Mouse (Mus musculus) intestine, embryonic 14.5 days (tissue): Measurements from ENCODE around the gene Gm37240. TPM values are rescaled to one million over a fixed set of nuclear protein-coding genes. Genes with fewer than 3 reads are reported as not detected.

ENCODE experiments used
- ATAC-seq: fragments of 200-750 bp; cut with Nextera tagmentation; replicated peaks from 2 replicates; pipeline ENCODE4 v1.8.0; 2017; ENCODE audit warnings: low read depth, moderate number of reproducible peaks, moderate TSS enrichment, moderate library complexity; ENCODE audit not compliant: low FRiP score, low TSS enrichment
- DNase-seq: peaks from one replicate; pipeline ENCODE4 v3.0.0-alpha.2; 2018; ENCODE audit warnings: low spot score
- H3K27ac ChIP-seq: fragments of 300-500 bp; sonication (generic); 2 replicates; pipeline ENCODE4 v1.5.1; 2014; ENCODE audit warnings: low read depth, mild to moderate bottlenecking, control low read depth
- H3K27me3 ChIP-seq: fragments of 300-500 bp; sonication (generic); replicated peaks from 2 replicates; pipeline ENCODE4 v1.6.1; 2014; ENCODE audit warnings: low read length, control low read depth; ENCODE audit not compliant: control insufficient read depth, insufficient read depth
- H3K36me3 ChIP-seq: fragments of 300-500 bp; sonication (generic); 2 replicates; pipeline ENCODE4 v1.6.1; 2014; ENCODE audit warnings: low read length, control low read depth; ENCODE audit not compliant: control insufficient read depth, insufficient read depth
- H3K4me1 ChIP-seq: fragments of 300-500 bp; sonication (generic); replicated peaks from 2 replicates; pipeline ENCODE4 v1.6.1; 2014; ENCODE audit warnings: low read length, control low read depth, mixed read lengths; ENCODE audit not compliant: control insufficient read depth, insufficient read depth
- H3K4me2 ChIP-seq: fragments of 300-500 bp; sonication (generic); 2 replicates; pipeline ENCODE4 v1.6.1; 2014; ENCODE audit warnings: low read length
- H3K4me3 ChIP-seq: fragments of 300-500 bp; sonication (generic); 2 replicates; pipeline ENCODE4 v1.5.1; 2014; ENCODE audit warnings: low read depth, low read length, control low read depth, mixed read lengths
- H3K9ac ChIP-seq: fragments of 300-500 bp; sonication (generic); 2 replicates; pipeline ENCODE4 v1.6.1; 2014; ENCODE audit warnings: mild to moderate bottlenecking, low read length
- H3K9me3 ChIP-seq: fragments of 300-500 bp; sonication (generic); 2 replicates; pipeline ENCODE4 v1.6.1; 2016; ENCODE audit warnings: low read length, control low read depth; ENCODE audit not compliant: control insufficient read depth
- WGBS: fragments of 180-500 bp; shearing (Covaris S2); extraction: QIAGEN DNeasy Blood & Tissue Kit; methylation state at CpG from one replicate; pipeline ENCODE4 v1.1.7; 2014; 5-methylcytosine and 5-hydroxymethylcytosine counted together
- polyA plus RNA-seq: library from polyadenylated mRNA; unstranded; fragments of >200 nt; fragmentation: Nextera tagmentation; extraction: Ambion mirVana; gene quantifications from 2 replicates; pipeline ENCODE4 v1.2.1, GENCODE M21; 2014

The Gm37240 gene
- polyA plus RNA-seq, 1 experiment from 2014 or later: 5.3 TPM

DNA sequence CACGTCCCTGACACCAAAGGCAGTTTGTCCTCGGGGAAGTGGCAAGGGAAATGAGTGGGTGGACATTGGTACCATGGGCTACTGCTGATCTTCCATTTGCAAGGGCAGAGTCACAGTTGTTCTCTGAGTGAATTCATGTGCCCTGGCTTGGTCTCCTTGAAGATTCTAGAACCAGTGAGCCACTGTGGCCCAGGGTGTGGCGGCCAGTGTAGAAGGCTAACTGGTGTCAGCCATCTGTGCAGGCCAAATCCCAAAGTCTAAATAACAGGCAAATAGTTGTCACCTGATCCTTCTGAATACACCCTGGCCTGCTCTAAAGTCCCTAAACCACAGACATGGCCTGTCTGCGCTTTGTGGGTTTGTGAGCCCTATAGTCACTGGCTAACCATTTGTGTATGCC is 898.4 kb downstream of the Gm37240 start:
- Histone ChIP-seq H3K36me3 (no peaks in the 10 kb centered on the region), H3K9ac (no peak overlapping the region), H3K4me3 (no peak overlapping the region), H3K4me2 (no peak overlapping the region), H3K27ac (no peak overlapping the region), H3K27me3 (no peaks in the 10 kb centered on the region), H3K9me3 (no peaks in the 10 kb centered on the region), H3K4me1 (no peaks in the 10 kb centered on the region)
- WGBS: 88% methylated on average over 4 of the region's 4 CpGs
- ATAC-seq (no peak), DNase-seq (no peak)

- DNase-seq (no peak), ATAC-seq (no peak)
- Histone ChIP-seq H3K36me3 (no peaks in the 10 kb centered on the region), H3K27ac (no peak overlapping the region), H3K27me3 (no peaks in the 10 kb centered on the region), H3K9me3 (no peaks in the 10 kb centered on the region), H3K9ac (no peak overlapping the region), H3K4me3 (no peak overlapping the region), H3K4me2 (no peak overlapping the region), H3K4me1 (no peaks in the 10 kb centered on the region)
- 78% methylated on average over 8 of the region's 8 CpGs for WGBS
Observed at GRCm38 (mm10) chr3:84985121-84985625, 902.1 kb downstream of the Gm37240 start.

DNA sequence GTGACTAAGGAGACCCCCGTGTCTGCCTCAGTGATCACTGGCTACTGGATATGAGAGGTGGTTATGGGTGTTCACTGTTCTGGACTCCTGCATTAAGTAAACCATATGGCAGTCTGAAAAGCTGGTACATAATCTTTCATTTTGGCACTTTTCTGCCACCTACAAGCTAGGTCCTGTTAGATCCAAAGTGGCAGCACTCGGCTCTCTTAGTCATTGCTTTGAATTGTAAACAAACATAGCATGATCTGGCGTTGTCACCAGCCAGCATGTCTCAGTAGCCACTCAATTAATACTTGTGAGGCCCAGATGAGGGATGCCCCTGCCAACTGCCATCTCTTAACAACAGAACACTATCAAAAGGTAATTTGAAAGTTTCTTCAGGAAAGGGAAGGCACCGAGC is 904.6 kb downstream of the Gm37240 start:
- H3K4me2 ChIP-seq: no peak overlapping the region
- H3K36me3 ChIP-seq: peaks cover 3% of the 10 kb centered on the region; the same call in 1 of the 2 replicates
- no peaks in the 10 kb centered on the region for H3K9me3 ChIP-seq
- no peaks in the 10 kb centered on the region for H3K27me3 ChIP-seq
- no peak overlapping the region for H3K4me3 ChIP-seq
- no peaks in the 10 kb centered on the region for H3K4me1 ChIP-seq
- DNase-seq: no peak
- H3K9ac ChIP-seq: no peak overlapping the region
- no peak overlapping the region for H3K27ac ChIP-seq
- WGBS: 43% methylated on average over 4 of the region's 4 CpGs
- ATAC-seq: no peak

- H3K36me3 ChIP-seq: peaks cover 17% of the 10 kb centered on the region
- H3K4me2 ChIP-seq: no peak overlapping the region
- no peak overlapping the region for H3K27ac ChIP-seq
- H3K27me3 ChIP-seq: no peaks in the 10 kb centered on the region
- ATAC-seq: no peak
- H3K9ac ChIP-seq: no peak overlapping the region
- no peaks in the 10 kb centered on the region for H3K9me3 ChIP-seq
- 97% methylated on average over 2 of the region's 2 CpGs for WGBS
- DNase-seq: no peak
- H3K4me1 ChIP-seq: no peaks in the 10 kb centered on the region
- no peak overlapping the region for H3K4me3 ChIP-seq
Observed at GRCm38 (mm10) chr3:84980158-84980557, 907.2 kb downstream of the Gm37240 start.

DNA sequence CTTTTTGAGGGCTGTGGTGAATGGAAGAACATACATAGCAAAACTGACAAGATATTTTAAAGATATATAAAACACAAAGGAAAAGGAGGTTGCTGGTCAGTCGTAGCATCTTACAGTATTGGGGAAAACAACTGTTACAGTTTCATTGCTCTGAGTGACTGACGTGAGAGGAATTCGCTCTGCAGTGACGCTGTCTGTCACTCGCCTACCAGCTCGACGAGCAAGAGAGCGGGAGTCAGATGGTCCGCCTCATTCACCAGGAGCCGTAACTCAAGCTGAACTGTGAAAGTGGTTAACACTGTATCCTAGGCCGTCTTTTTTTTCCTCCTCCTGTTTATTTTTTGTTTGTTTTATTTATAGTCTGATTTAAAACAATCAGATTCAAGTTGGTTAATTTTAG is 908.6 kb downstream of the Gm37240 start:
- WGBS: 91% methylated on average over 11 of the region's 11 CpGs

GRCm38 (mm10) chr3:84974193-84974592 is 913.1 kb downstream of the Gm37240 start:
- peaks cover 46% of the 10 kb centered on the region for H3K36me3 ChIP-seq
- WGBS: 90% methylated on average over 9 of the region's 9 CpGs
- no peaks in the 10 kb centered on the region for H3K4me1 ChIP-seq
- H3K9ac ChIP-seq: no peak overlapping the region
- ATAC-seq (no peak), DNase-seq (no peak)
- H3K27ac ChIP-seq: no peak overlapping the region
- no peaks in the 10 kb centered on the region for H3K9me3 ChIP-seq
- no peak overlapping the region for H3K4me2 ChIP-seq
- H3K4me3 ChIP-seq: no peak overlapping the region
- no peaks in the 10 kb centered on the region for H3K27me3 ChIP-seq

More for the DNA sequence above, 908.6 kb downstream of the Gm37240 start:
- peaks cover 26% of the 10 kb centered on the region for H3K36me3 ChIP-seq
- H3K9ac ChIP-seq: no peak overlapping the region
- H3K4me1 ChIP-seq: no peaks in the 10 kb centered on the region
- DNase-seq (no peak), ATAC-seq (no peak)
- H3K27me3 ChIP-seq: no peaks in the 10 kb centered on the region
- no peak overlapping the region for H3K27ac ChIP-seq
- H3K4me2 ChIP-seq: no peak overlapping the region
- H3K9me3 ChIP-seq: no peaks in the 10 kb centered on the region
- no peak overlapping the region for H3K4me3 ChIP-seq

DNA sequence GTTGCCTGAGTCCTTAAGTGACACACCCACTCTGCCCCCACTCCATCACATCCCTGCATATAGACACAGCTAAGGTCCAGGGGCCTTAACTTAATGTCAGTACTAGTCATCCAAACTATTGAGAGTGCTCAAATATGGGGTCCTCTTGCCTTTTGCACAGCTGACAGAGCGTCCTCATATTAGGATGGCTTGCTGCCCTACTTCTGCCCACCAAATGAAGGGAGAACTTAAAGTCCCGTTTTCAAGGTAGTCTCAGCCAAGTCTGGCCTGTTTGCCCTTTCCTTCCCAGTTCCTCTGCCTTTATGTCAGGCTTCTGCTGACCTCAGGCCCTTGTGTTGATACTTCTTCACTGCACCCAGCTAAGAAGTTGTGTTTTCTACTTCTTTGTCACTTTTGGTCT is 914.4 kb downstream of the Gm37240 start:
- DNase-seq (no peak), ATAC-seq (no peak)
- no peak overlapping the region for H3K4me2 ChIP-seq
- H3K36me3 ChIP-seq: peaks cover 52% of the 10 kb centered on the region
- no peaks in the 10 kb centered on the region for H3K27me3 ChIP-seq
- H3K4me3 ChIP-seq: no peak overlapping the region
- H3K9me3 ChIP-seq: no peaks in the 10 kb centered on the region
- no peaks in the 10 kb centered on the region for H3K4me1 ChIP-seq
- no peak overlapping the region for H3K9ac ChIP-seq
- no peak overlapping the region for H3K27ac ChIP-seq
- 89% methylated on average over 2 of the region's 2 CpGs for WGBS

DNA sequence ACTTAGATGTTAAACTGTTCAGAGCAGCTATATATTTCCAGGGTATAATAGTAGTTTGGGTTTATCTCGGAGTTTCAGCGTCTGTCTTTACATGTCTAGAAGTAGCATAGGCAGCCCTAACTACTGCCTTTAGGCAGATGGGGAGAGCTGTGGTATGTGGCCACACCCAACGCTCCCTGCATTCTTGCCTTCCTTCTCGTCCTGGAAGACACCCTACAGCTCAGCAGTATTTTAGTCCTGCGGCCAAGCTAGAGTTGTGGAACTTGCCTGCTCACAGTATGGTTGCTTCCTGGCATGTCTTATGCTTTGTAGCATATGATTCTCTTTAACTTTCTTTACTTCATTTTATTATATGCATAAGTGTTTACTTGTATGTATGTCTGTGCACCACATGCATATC is 915.8 kb downstream of the Gm37240 start:
- Histone ChIP-seq H3K9ac (no peak overlapping the region), H3K36me3 (peaks cover 52% of the 10 kb centered on the region), H3K4me3 (no peak overlapping the region), H3K27ac (no peak overlapping the region), H3K27me3 (no peaks in the 10 kb centered on the region), H3K4me2 (no peak overlapping the region), H3K4me1 (no peaks in the 10 kb centered on the region), H3K9me3 (no peaks in the 10 kb centered on the region)
- ATAC-seq (no peak), DNase-seq (no peak)
- WGBS: 77% methylated on average over 5 of the region's 5 CpGs

- DNase-seq (no peak), ATAC-seq (no peak)
- no peak overlapping the region for H3K4me3 ChIP-seq
- no peaks in the 10 kb centered on the region for H3K27me3 ChIP-seq
- H3K4me2 ChIP-seq: no peak overlapping the region
- H3K9me3 ChIP-seq: no peaks in the 10 kb centered on the region
- no peaks in the 10 kb centered on the region for H3K4me1 ChIP-seq
- no peak overlapping the region for H3K27ac ChIP-seq
- H3K9ac ChIP-seq: no peak overlapping the region
- WGBS: 83% methylated on average over 4 of the region's 4 CpGs
- H3K36me3 ChIP-seq: peaks cover 35% of the 10 kb centered on the region
Observed at GRCm38 (mm10) chr3:84967364-84967763, 920.0 kb downstream of the Gm37240 start.
